Mouse (Mus musculus) lung, postnatal 4 days (tissue): ENCODE data around the gene Gtf2h5.

ENCODE experiments used
- DNase-seq, 2 experiments: peaks; one replicate each; pipeline ENCODE4 v3.0.0; 2021

Gtf2h5 gene

GRCm38 (mm10) chr17:6079287-6080122 lies at the start of gene Gtf2h5, which contains the start of gene Serac1:
Gene Gtf2h5 (plus strand): TSS chr17:6079786.
Gene Serac1 (minus strand): TSS chr17:6079741.
- DNase-seq, result peak; percentile 98

GRCm38 (mm10) chr17:6035661-6036060 lies 43.9 kb upstream of the Gtf2h5 start:
- no peak for DNase-seq

- DNase-seq, result no peak
These were observed 43.1 kb upstream of the Gtf2h5 start for GRCm38 (mm10) chr17:6036458-6036857.

GRCm38 (mm10) chr17:6036872-6037271 lies 42.7 kb upstream of the Gtf2h5 start:
- DNase-seq, result no peak

GRCm38 (mm10) chr17:6037507-6037906 lies 42.1 kb upstream of the Gtf2h5 start:
- peak in 1 of 2 experiments; percentile 35 for DNase-seq

GRCm38 (mm10) chr17:6052801-6053200 lies 26.8 kb upstream of the Gtf2h5 start:
- no peak for DNase-seq

- DNase-seq, result peak; percentile 33 to 72
These were observed 24.6 kb upstream of the Gtf2h5 start for GRCm38 (mm10) chr17:6054934-6055355.

GRCm38 (mm10) chr17:6062793-6063192 lies 16.8 kb upstream of the Gtf2h5 start:
- peak in 1 of 2 experiments; percentile 16 for DNase-seq

- peak in 1 of 2 experiments; percentile 21 for DNase-seq
These were observed 16.1 kb upstream of the Gtf2h5 start for GRCm38 (mm10) chr17:6063532-6063931.

- DNase-seq, result peak in 1 of 2 experiments; percentile 11
These were observed 13.6 kb upstream of the Gtf2h5 start for GRCm38 (mm10) chr17:6066021-6066420.

- DNase-seq, result no peak
These were observed 12.0 kb upstream of the Gtf2h5 start for GRCm38 (mm10) chr17:6067613-6068012.

- no peak for DNase-seq
These were observed 9.7 kb upstream of the Gtf2h5 start for GRCm38 (mm10) chr17:6069866-6070265.

- DNase-seq, result no peak
These were observed 6.2 kb upstream of the Gtf2h5 start for GRCm38 (mm10) chr17:6073405-6073804.

- DNase-seq, result peak in 1 of 2 experiments; percentile 27
These were observed 3.8 kb downstream of the Gtf2h5 start for GRCm38 (mm10) chr17:6083323-6083890.

GRCm38 (mm10) chr17:6091604-6092003 lies 12.0 kb downstream of the Gtf2h5 start:
- DNase-seq, result no peak

GRCm38 (mm10) chr17:6095579-6095978 lies 16.0 kb downstream of the Gtf2h5 start:
- DNase-seq, result no peak

- peak; percentile 45 to 67 for DNase-seq
These were observed 18.3 kb downstream of the Gtf2h5 start for GRCm38 (mm10) chr17:6097884-6098283.

GRCm38 (mm10) chr17:6102287-6102686 lies 22.7 kb downstream of the Gtf2h5 start:
- no peak for DNase-seq

GRCm38 (mm10) chr17:6103566-6103965 lies 24.0 kb downstream of the Gtf2h5 start:
- DNase-seq, result no peak

GRCm38 (mm10) chr17:6106361-6107014 lies 26.9 kb downstream of the Gtf2h5 start, which contains the start of gene Tulp4:
Gene Tulp4 (plus strand): TSS chr17:6106437.
- DNase-seq, result peak; percentile 87 to 92

GRCm38 (mm10) chr17:6107015-6107601 lies 27.5 kb downstream of the Gtf2h5 start:
- DNase-seq, result peak; percentile 58 to 62

- no peak for DNase-seq
These were observed 28.6 kb downstream of the Gtf2h5 start for GRCm38 (mm10) chr17:6108175-6108574.

- DNase-seq, result no peak
These were observed 31.4 kb downstream of the Gtf2h5 start for GRCm38 (mm10) chr17:6110956-6111355.
